Mouse (Mus musculus): ENCODE data around the gene Cryge.
"Not testable (repeated sequence)": the region's sequence is repeated elsewhere in the genome, so short reads cannot be mapped to it uniquely, and the experiment has no call there.

The Cryge gene

GRCm38 (mm10) chr1:65050952-65051351 is at the start of gene Cryge:
Cryge (minus strand) TSS chr1:65051149.
- in situ Hi-C loops (cut with MboI, MseI), result not testable (repeated sequence)

GRCm38 (mm10) chr1:65096953-65097352 is 46.0 kb upstream of the Cryge start:
- in situ Hi-C loops (cut with MboI, MseI), result no loop called here

GRCm38 (mm10) chr1:65091566-65091965 is 40.6 kb upstream of the Cryge start:
- in situ Hi-C loops (cut with MboI, MseI), result no loop called here

- in situ Hi-C loops (cut with MboI, MseI), result no loop called here
Measured at GRCm38 (mm10) chr1:65090370-65090769, 39.4 kb upstream of the Cryge start.

GRCm38 (mm10) chr1:65088567-65089356 is 37.8 kb upstream of the Cryge start:
- in situ Hi-C loops (cut with MboI, MseI), result no loop called here

- in situ Hi-C loops (cut with MboI, MseI), result no loop called here
Measured at GRCm38 (mm10) chr1:65082188-65082587, 31.2 kb upstream of the Cryge start, which contains the start of gene Crygb. Crygb (minus strand) TSS chr1:65082288.

- in situ Hi-C loops (cut with MboI, MseI), result no loop called here
Measured at GRCm38 (mm10) chr1:65075607-65076006, 24.7 kb upstream of the Cryge start.

GRCm38 (mm10) chr1:65073589-65073988 is 22.6 kb upstream of the Cryge start, which contains the start of gene Crygc:
Crygc (minus strand) TSS chr1:65073689.
- in situ Hi-C loops (cut with MboI, MseI), result no loop called here

GRCm38 (mm10) chr1:65067842-65068241 is 16.9 kb upstream of the Cryge start:
- in situ Hi-C loops (cut with MboI, MseI), result no loop called here

GRCm38 (mm10) chr1:65064201-65064600 is 13.3 kb upstream of the Cryge start:
- in situ Hi-C loops (cut with MboI, MseI), result no loop called here

GRCm38 (mm10) chr1:65063352-65063751 is 12.4 kb upstream of the Cryge start, which contains the start of gene Crygd:
Crygd (minus strand) TSS chr1:65063452.
- in situ Hi-C loops (cut with MboI, MseI), result no loop called here

- in situ Hi-C loops (cut with MboI, MseI), result no loop called here
Measured at GRCm38 (mm10) chr1:65052140-65052539, 1.2 kb upstream of the Cryge start.

- in situ Hi-C loops (cut with MboI, MseI), result no loop called here
Measured at GRCm38 (mm10) chr1:65051696-65052095, 747 bp upstream of the Cryge start.

GRCm38 (mm10) chr1:65048781-65049180 is 2.2 kb downstream of the Cryge start:
- in situ Hi-C loops (cut with MboI, MseI), result loop anchor here (10.0 kb wide), 1 partner anchor 1966 kb away; no protein-coding TSS in a partner anchor

- in situ Hi-C loops (cut with MboI, MseI), result loop anchor here (10.0 kb wide), 1 partner anchor 1968 kb away; no protein-coding TSS in a partner anchor
Measured at GRCm38 (mm10) chr1:65046401-65047109, 4.4 kb downstream of the Cryge start.

GRCm38 (mm10) chr1:65043433-65043832 is 7.5 kb downstream of the Cryge start:
- in situ Hi-C loops (cut with MboI, MseI), result loop anchor here (10.0 kb wide), 1 partner anchor 1971 kb away; no protein-coding TSS in a partner anchor

GRCm38 (mm10) chr1:65041837-65042236 is 9.1 kb downstream of the Cryge start:
- in situ Hi-C loops (cut with MboI, MseI), result loop anchor here (10.0 kb wide), 1 partner anchor 1973 kb away; no protein-coding TSS in a partner anchor

- in situ Hi-C loops (cut with MboI, MseI), result loop anchor here (10.0 kb wide), 1 partner anchor 1974 kb away; no protein-coding TSS in a partner anchor
Measured at GRCm38 (mm10) chr1:65040806-65041205, 10.1 kb downstream of the Cryge start.

GRCm38 (mm10) chr1:65039679-65040078 is 11.3 kb downstream of the Cryge start:
- in situ Hi-C loops (cut with MboI, MseI), result loop anchor here (10.0 kb wide), 1 partner anchor 1975 kb away; no protein-coding TSS in a partner anchor

- in situ Hi-C loops (cut with MboI, MseI), result no loop called here
Measured at GRCm38 (mm10) chr1:65037542-65037941, 13.4 kb downstream of the Cryge start.

- in situ Hi-C loops (cut with MboI, MseI), result no loop called here
Measured at GRCm38 (mm10) chr1:65035513-65035912, 15.4 kb downstream of the Cryge start.

- in situ Hi-C loops (cut with MboI, MseI), result no loop called here
Measured at GRCm38 (mm10) chr1:65032641-65033040, 18.3 kb downstream of the Cryge start, which contains the start of gene Akr1cl. Akr1cl (minus strand) TSS chr1:65032759.

Measured in T-helper 2 cell (primary cell).